Mouse (Mus musculus) kidney, adult 18-20 months (tissue): Measurements from ENCODE around the gene Rpp40.

Experiments used
- DNase-seq: peaks from one replicate; pipeline ENCODE4 v3.0.0; 2021

The Rpp40 gene

DNA sequence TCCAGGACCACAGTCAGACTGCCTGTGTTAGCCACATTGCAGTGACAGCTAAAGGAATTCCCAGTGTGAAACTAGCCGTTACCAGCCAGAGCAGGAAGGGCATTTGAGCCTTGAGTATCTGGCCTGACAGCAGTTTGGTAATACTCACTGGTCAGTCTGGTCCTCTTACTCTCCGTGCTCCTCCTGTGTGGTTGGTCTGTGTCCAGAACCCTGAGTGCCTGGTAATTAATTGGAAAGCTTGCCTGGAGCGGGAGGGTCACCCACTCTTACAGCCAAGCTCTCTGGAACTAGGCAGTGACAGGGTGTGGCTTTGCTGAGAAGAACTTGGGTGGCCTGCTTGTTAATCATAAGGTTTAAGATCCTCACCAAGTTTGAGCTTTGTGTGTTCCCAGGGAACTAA lies 57.5 kb downstream of the Rpp40 start:
- peak; percentile 17 for DNase-seq

- DNase-seq = no peak
These were observed 60.9 kb downstream of the Rpp40 start for GRCm38 (mm10) chr13:35845306-35845705.
